Mouse (Mus musculus) C2C12 (cell line): ENCODE results near the gene Sort1.

Experiments
- CEBPB ChIP-seq: IDR thresholded peaks from one replicate; pipeline ENCODE4 v1.6.1; 2011; ENCODE audit warnings: low read depth, mild to moderate bottlenecking, control low read depth, moderate library complexity
- CTCF ChIP-seq: IDR thresholded peaks from one replicate; pipeline ENCODE4 v1.5.1; 2011; ENCODE audit not compliant: control insufficient read depth, insufficient read depth, insufficient read length
- USF1 ChIP-seq: IDR thresholded peaks from one replicate; pipeline ENCODE4 v1.6.1; 2011; ENCODE audit warnings: low read depth, mild to moderate bottlenecking, control low read depth, moderate library complexity

GRCm38 (mm10) chr3:108389111-108389545 is 105.2 kb downstream of the Sort1 start:
- peak; percentile 73 for TF ChIP-seq CTCF
- no peak for TF ChIP-seq CEBPB
- TF ChIP-seq USF1 = no peak
